Mouse (Mus musculus): ENCODE measurements around the gene Utp4. TPM values are rescaled to one million over a fixed set of nuclear protein-coding genes. Genes with fewer than 3 reads are reported as not detected.

Utp4 gene
- polyA plus RNA-seq (2015; fragmentation: Nextera tagmentation; extraction: Ambion mirVana) = 20.7 and 22.4 TPM in 2 replicates

GRCm38 (mm10) chr8:106893481-106894156 lies at the start of gene Utp4:
TSS of gene Utp4 (plus strand) at chr8:106893636.
- ATAC-seq (peak; percentile 97), DNase-seq (peak; percentile 91)
- Histone ChIP-seq H3K4me3 (ENCODE audit: low read depth, low read length) (peak within 1 kb of the TSS; percentile 94), H3K36me3 (replicated peaks; ENCODE audit: insufficient read depth, low read length) (peaks cover 18% of the 10 kb centered on the region; the same call in 1 of the 2 replicates), H3K4me2 (ENCODE audit: low read depth, low read length) (peak within 1 kb of the TSS; percentile 91), H3K9me3 (ENCODE audit: low read length) (no peaks in the 10 kb centered on the region), H3K9ac (replicated peaks) (peak within 1 kb of the TSS; percentile 98), H3K27ac (ENCODE audit: low read depth) (peak within 1 kb of the TSS; percentile 97), H3K27me3 (ENCODE audit: insufficient read depth, low read length) (no peaks in the 10 kb centered on the region), H3K4me1 (ENCODE audit: insufficient read depth) (peaks cover 19% of the 10 kb centered on the region)
- no peak for TF ChIP-seq EP300 (IDR thresholded peaks at IDR 0.05; ENCODE audit: low read depth)
- TF ChIP-seq CTCF (IDR thresholded peaks at IDR 0.05; ENCODE audit: low read depth) = no peak
- under 1% methylated on average over 59 of the region's 63 CpGs for WGBS (ENCODE audit: insufficient replicate concordance)

- DNase-seq (no peak), ATAC-seq (no peak)
- no peaks in the 10 kb centered on the region; the same call in 1 of the 2 replicates for H3K36me3 ChIP-seq (replicated peaks; ENCODE audit: insufficient read depth, low read length)
- TF ChIP-seq CTCF (IDR thresholded peaks at IDR 0.05; ENCODE audit: low read depth) (no peak), EP300 (IDR thresholded peaks at IDR 0.05; ENCODE audit: low read depth) (no peak)
- H3K4me3 ChIP-seq (ENCODE audit: low read depth, low read length) = no peak overlapping the region
- WGBS (ENCODE audit: insufficient replicate concordance) = 64% methylated on average over 10 of the region's 10 CpGs
- no peak overlapping the region for H3K27ac ChIP-seq (ENCODE audit: low read depth)
- H3K9me3 ChIP-seq (ENCODE audit: low read length) = no peaks in the 10 kb centered on the region
- H3K4me2 ChIP-seq (ENCODE audit: low read depth, low read length) = no peak overlapping the region
- 0 out of 2 replicates have a peak, but pooled peaks cover 3% of the 10 kb centered on the region for H3K4me1 ChIP-seq (ENCODE audit: insufficient read depth)
- no peaks in the 10 kb centered on the region for H3K27me3 ChIP-seq (ENCODE audit: insufficient read depth, low read length)
- H3K9ac ChIP-seq (replicated peaks) = no peak overlapping the region
Observed at GRCm38 (mm10) chr8:106850034-106850433, 43.4 kb upstream of the Utp4 start.

- no peak overlapping the region for H3K4me3 ChIP-seq (ENCODE audit: low read depth, low read length)
- H3K9ac ChIP-seq (replicated peaks) = no peak overlapping the region
- no peak for TF ChIP-seq EP300 (IDR thresholded peaks at IDR 0.05; ENCODE audit: low read depth)
- 0 out of 2 replicates have a peak, but pooled peaks have one; percentile 25 for TF ChIP-seq CTCF (IDR thresholded peaks at IDR 0.05; ENCODE audit: low read depth)
- no peaks in the 10 kb centered on the region; the same call in 1 of the 2 replicates for H3K36me3 ChIP-seq (replicated peaks; ENCODE audit: insufficient read depth, low read length)
- ATAC-seq (peak; percentile 29; the same call in 1 of the 2 replicates), DNase-seq (no peak)
- H3K9me3 ChIP-seq (ENCODE audit: low read length) = no peaks in the 10 kb centered on the region
- H3K27me3 ChIP-seq (ENCODE audit: insufficient read depth, low read length) = no peaks in the 10 kb centered on the region
- no peak overlapping the region for H3K27ac ChIP-seq (ENCODE audit: low read depth)
- 56% methylated on average over 8 of the region's 8 CpGs for WGBS (ENCODE audit: insufficient replicate concordance)
- H3K4me2 ChIP-seq (ENCODE audit: low read depth, low read length) = no peak overlapping the region
- H3K4me1 ChIP-seq (ENCODE audit: insufficient read depth) = peaks cover 6% of the 10 kb centered on the region; the same call in 1 of the 2 replicates
Observed at GRCm38 (mm10) chr8:106854534-106855241, 38.7 kb upstream of the Utp4 start.

GRCm38 (mm10) chr8:106855242-106855562 lies 38.2 kb upstream of the Utp4 start:
- Histone ChIP-seq H3K4me3 (ENCODE audit: low read depth, low read length) (no peak overlapping the region), H3K4me1 (ENCODE audit: insufficient read depth) (peaks cover 6% of the 10 kb centered on the region; the same call in 1 of the 2 replicates), H3K36me3 (replicated peaks; ENCODE audit: insufficient read depth, low read length) (no peaks in the 10 kb centered on the region), H3K9me3 (ENCODE audit: low read length) (no peaks in the 10 kb centered on the region), H3K4me2 (ENCODE audit: low read depth, low read length) (no peak overlapping the region), H3K27ac (ENCODE audit: low read depth) (no peak overlapping the region), H3K9ac (replicated peaks) (no peak overlapping the region), H3K27me3 (ENCODE audit: insufficient read depth, low read length) (no peaks in the 10 kb centered on the region)
- 50% methylated on average over 3 of the region's 3 CpGs for WGBS (ENCODE audit: insufficient replicate concordance)
- ATAC-seq (no peak), DNase-seq (no peak)
- TF ChIP-seq EP300 (IDR thresholded peaks at IDR 0.05; ENCODE audit: low read depth) (no peak), CTCF (IDR thresholded peaks at IDR 0.05; ENCODE audit: low read depth) (no peak)

GRCm38 (mm10) chr8:106862845-106863244 lies 30.6 kb upstream of the Utp4 start:
- Histone ChIP-seq H3K27ac (ENCODE audit: low read depth) (no peak overlapping the region), H3K4me2 (ENCODE audit: low read depth, low read length) (no peak overlapping the region), H3K36me3 (replicated peaks; ENCODE audit: insufficient read depth, low read length) (no peaks in the 10 kb centered on the region), H3K9ac (replicated peaks) (no peak overlapping the region), H3K4me1 (ENCODE audit: insufficient read depth) (no peaks in the 10 kb centered on the region), H3K4me3 (ENCODE audit: low read depth, low read length) (no peak overlapping the region), H3K27me3 (ENCODE audit: insufficient read depth, low read length) (no peaks in the 10 kb centered on the region), H3K9me3 (ENCODE audit: low read length) (no peaks in the 10 kb centered on the region)
- ATAC-seq = no peak
- 84% methylated on average over 10 of the region's 10 CpGs for WGBS (ENCODE audit: insufficient replicate concordance)
- DNase-seq = no peak
- TF ChIP-seq CTCF (IDR thresholded peaks at IDR 0.05; ENCODE audit: low read depth) (no peak), EP300 (IDR thresholded peaks at IDR 0.05; ENCODE audit: low read depth) (no peak)

- Histone ChIP-seq H3K9me3 (ENCODE audit: low read length) (no peaks in the 10 kb centered on the region), H3K9ac (replicated peaks) (no peak overlapping the region), H3K4me2 (ENCODE audit: low read depth, low read length) (no peak overlapping the region), H3K4me3 (ENCODE audit: low read depth, low read length) (no peak overlapping the region), H3K27me3 (ENCODE audit: insufficient read depth, low read length) (peaks cover 21% of the 10 kb centered on the region), H3K4me1 (ENCODE audit: insufficient read depth) (peaks cover 2% of the 10 kb centered on the region), H3K27ac (ENCODE audit: low read depth) (no peak overlapping the region), H3K36me3 (replicated peaks; ENCODE audit: insufficient read depth, low read length) (no peaks in the 10 kb centered on the region)
- ATAC-seq = no peak
- DNase-seq = no peak
- TF ChIP-seq CTCF (IDR thresholded peaks at IDR 0.05; ENCODE audit: low read depth) = no peak
- no peak for TF ChIP-seq EP300 (IDR thresholded peaks at IDR 0.05; ENCODE audit: low read depth)
- 71% methylated on average over 9 of the region's 9 CpGs for WGBS (ENCODE audit: insufficient replicate concordance)
Observed at GRCm38 (mm10) chr8:106865354-106865753, 28.1 kb upstream of the Utp4 start.
